Mouse (Mus musculus) lung, postnatal 0 days (tissue): ENCODE measurements at regions not wholly inside any gene's neighbourhood (a gene's known extent, or its start where the extent isn't known, plus 50 kb on each side); places are given as distances from the start of the nearest gene placed in this dataset.

Experiments used
- ATAC-seq: fragments of 200-750 bp; cut with Nextera tagmentation; 2 replicates; pipeline ENCODE4 v1.8.0; 2017; ENCODE audit warnings: moderate library complexity
- DNase-seq: peaks from one replicate; pipeline ENCODE4 v3.0.0-alpha.2; 2016; ENCODE audit warnings: low spot score
- H3K27ac ChIP-seq: fragments of 300-500 bp; sonication (generic); 2 replicates; pipeline ENCODE4 v1.5.1; 2014; ENCODE audit warnings: antibody characterized with exemption, mild to moderate bottlenecking, low read length, mixed read lengths
- H3K27me3 ChIP-seq: fragments of 300-500 bp; sonication (generic); replicated peaks from 2 replicates; pipeline ENCODE4 v1.6.1; 2014; ENCODE audit warnings: low read length, mixed read lengths; ENCODE audit not compliant: insufficient read depth
- H3K36me3 ChIP-seq: fragments of 300-500 bp; sonication (generic); 2 replicates; pipeline ENCODE4 v1.6.1; 2014; ENCODE audit warnings: low read length, mixed read lengths; ENCODE audit not compliant: insufficient read depth
- H3K4me1 ChIP-seq: fragments of 300-500 bp; sonication (generic); 2 replicates; pipeline ENCODE4 v1.6.1; 2014; ENCODE audit warnings: antibody characterized with exemption, low read depth, low read length, mixed read lengths; ENCODE audit not compliant: insufficient read depth
- H3K4me2 ChIP-seq: fragments of 300-500 bp; sonication (generic); replicated peaks from 2 replicates; pipeline ENCODE4 v1.6.1; 2014; ENCODE audit warnings: low read depth, mild to moderate bottlenecking, low read length, moderate library complexity, mixed read lengths
- H3K4me3 ChIP-seq: fragments of 300-500 bp; sonication (generic); 2 replicates; pipeline ENCODE4 v1.5.1; 2014; ENCODE audit warnings: low read depth, low read length
- H3K9ac ChIP-seq: fragments of 300-500 bp; sonication (generic); replicated peaks from 2 replicates; pipeline ENCODE4 v1.6.1; 2014; ENCODE audit warnings: low read depth, mild to moderate bottlenecking
- H3K9me3 ChIP-seq: fragments of 300-500 bp; sonication (generic); 2 replicates; pipeline ENCODE4 v1.6.1; 2016; ENCODE audit warnings: low read length, mixed read lengths
- CTCF ChIP-seq: IDR thresholded peaks from 2 replicates; pipeline ENCODE4 v1.5.1; 2016; ENCODE audit warnings: antibody characterized with exemption, mild to moderate bottlenecking
- EP300 ChIP-seq: IDR thresholded peaks from 2 replicates; pipeline ENCODE4 v1.6.1; 2016; ENCODE audit warnings: antibody characterized with exemption, mild to moderate bottlenecking, control low read depth
- WGBS: fragments of 180-500 bp; shearing (Covaris S2); extraction: QIAGEN DNeasy Blood & Tissue Kit; methylation state at CpG from one replicate; pipeline ENCODE4 v1.1.7; 2014; 5-methylcytosine and 5-hydroxymethylcytosine counted together

- TF ChIP-seq CTCF (no peak), EP300 (no peak)
- no peak for DNase-seq
- Histone ChIP-seq H3K4me3 (no peak overlapping the region), H3K27me3 (no peaks in the 10 kb centered on the region), H3K4me1 (no peaks in the 10 kb centered on the region), H3K4me2 (no peak overlapping the region), H3K9ac (no peak overlapping the region), H3K27ac (no peak overlapping the region), H3K36me3 (no peaks in the 10 kb centered on the region), H3K9me3 (no peaks in the 10 kb centered on the region)
- no peak for ATAC-seq
- whole genome bisulfite sequencing: 67% methylated on average over 13 of the region's 13 CpGs
Observed at GRCm38 (mm10) chr8:88417307-88418095, 55.5 kb upstream of the Brd7 start.

DNA sequence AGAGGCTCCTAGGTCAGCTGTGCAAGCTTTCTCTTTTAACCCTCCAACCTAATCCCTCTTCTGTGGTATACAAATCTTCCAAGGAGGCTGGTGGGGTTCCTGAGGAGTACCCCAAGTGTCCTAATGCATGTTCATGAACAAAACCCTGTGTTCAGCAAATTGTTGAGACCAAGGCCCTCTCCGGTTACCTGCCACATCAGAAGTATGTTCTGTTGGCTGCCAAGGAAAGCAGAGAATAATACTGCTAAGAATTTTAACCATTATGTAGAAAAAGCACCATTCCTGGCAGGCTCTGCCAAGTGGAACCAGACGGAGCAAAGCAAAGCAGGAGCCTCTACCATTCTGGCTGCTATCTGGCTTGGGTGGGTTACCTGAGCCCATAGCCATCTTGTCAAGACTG, 61.3 kb upstream of the Brd7 start:
- Histone ChIP-seq H3K4me2 (no peak overlapping the region), H3K4me3 (no peak overlapping the region), H3K27ac (no peak overlapping the region), H3K36me3 (no peaks in the 10 kb centered on the region), H3K9ac (no peak overlapping the region), H3K4me1 (no peaks in the 10 kb centered on the region), H3K9me3 (no peaks in the 10 kb centered on the region), H3K27me3 (no peaks in the 10 kb centered on the region)
- ATAC-seq (no peak), DNase-seq (no peak)
- WGBS: 66% methylated on average over 2 of the region's 2 CpGs
- TF ChIP-seq CTCF (no peak), EP300 (no peak)

GRCm38 (mm10) chr8:88428560-88428959, 66.6 kb upstream of the Brd7 start:
- peak overlapping the region; percentile 69 for H3K27ac ChIP-seq
- WGBS: 42% methylated on average over 5 of the region's 5 CpGs
- TF ChIP-seq CTCF (no peak), EP300 (peak; percentile 81)
- ATAC-seq (peak; percentile 92), DNase-seq (peak; percentile 80)
- H3K9me3 ChIP-seq: no peaks in the 10 kb centered on the region
- no peak overlapping the region for H3K9ac ChIP-seq
- H3K36me3 ChIP-seq: no peaks in the 10 kb centered on the region
- H3K27me3 ChIP-seq: no peaks in the 10 kb centered on the region
- no peaks in the 10 kb centered on the region for H3K4me1 ChIP-seq
- no peak overlapping the region for H3K4me3 ChIP-seq
- H3K4me2 ChIP-seq: no peak overlapping the region

DNA sequence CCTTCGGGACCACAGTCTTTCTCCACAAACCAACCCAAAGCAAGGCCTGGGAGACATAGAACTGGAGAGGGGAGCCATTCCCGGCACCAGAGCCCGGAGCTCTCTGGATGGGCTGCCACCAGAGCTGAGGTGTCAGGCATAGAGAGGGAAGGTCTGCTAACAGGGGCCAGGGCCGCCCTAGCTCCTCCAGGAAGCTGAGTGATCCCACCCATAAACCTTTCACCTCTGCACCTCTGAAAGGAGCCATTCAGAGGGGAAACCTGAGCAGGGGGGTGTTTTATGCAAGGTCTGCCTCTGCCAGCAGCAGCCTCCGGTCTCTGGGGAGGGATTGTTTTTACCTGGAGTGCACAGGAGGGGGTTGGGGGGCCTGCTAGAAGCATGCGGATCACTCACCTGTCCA, 69.4 kb upstream of the Brd7 start:
- ATAC-seq (no peak), DNase-seq (no peak)
- Histone ChIP-seq H3K9ac (no peak overlapping the region), H3K4me1 (no peaks in the 10 kb centered on the region), H3K4me3 (no peak overlapping the region), H3K4me2 (no peak overlapping the region), H3K36me3 (no peaks in the 10 kb centered on the region), H3K27me3 (no peaks in the 10 kb centered on the region), H3K27ac (no peak overlapping the region), H3K9me3 (no peaks in the 10 kb centered on the region)
- TF ChIP-seq EP300: no peak
- no peak for TF ChIP-seq CTCF
- 48% methylated on average over 6 of the region's 6 CpGs for WGBS

DNA sequence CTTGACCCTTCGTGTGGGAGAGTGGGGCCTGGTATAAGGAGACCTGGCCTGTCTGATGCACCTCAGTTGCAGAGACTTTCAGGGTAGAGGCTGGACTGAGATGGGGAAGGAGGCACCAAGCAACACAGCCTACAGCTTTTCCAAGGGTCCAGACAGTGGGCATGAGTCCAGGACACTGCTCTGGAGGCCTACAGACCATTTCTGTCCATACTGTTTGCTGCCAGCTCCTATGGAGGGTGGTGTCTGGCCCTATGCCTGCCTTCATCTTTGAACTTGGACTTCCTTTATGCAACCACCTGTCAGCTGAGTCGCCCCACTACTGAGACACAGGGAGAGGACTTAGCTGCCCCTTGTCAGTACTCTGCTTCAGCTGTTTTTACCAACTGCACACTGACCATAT, 73.7 kb upstream of the Brd7 start:
- 74% methylated on average over 2 of the region's 2 CpGs for WGBS
- Histone ChIP-seq H3K9me3 (no peaks in the 10 kb centered on the region), H3K4me3 (no peak overlapping the region), H3K36me3 (no peaks in the 10 kb centered on the region), H3K4me1 (no peaks in the 10 kb centered on the region), H3K4me2 (no peak overlapping the region), H3K27ac (no peak overlapping the region), H3K9ac (no peak overlapping the region), H3K27me3 (no peaks in the 10 kb centered on the region)
- no peak for DNase-seq
- ATAC-seq: no peak
- TF ChIP-seq EP300: no peak
- no peak for TF ChIP-seq CTCF

GRCm38 (mm10) chr8:88440219-88440618, 78.2 kb upstream of the Brd7 start:
- Histone ChIP-seq H3K27me3 (no peaks in the 10 kb centered on the region), H3K9ac (no peak overlapping the region), H3K36me3 (no peaks in the 10 kb centered on the region), H3K27ac (no peak overlapping the region), H3K4me3 (no peak overlapping the region), H3K4me2 (no peak overlapping the region), H3K9me3 (no peaks in the 10 kb centered on the region), H3K4me1 (no peaks in the 10 kb centered on the region)
- DNase-seq (no peak), ATAC-seq (no peak)
- 54% methylated on average over 15 of the region's 15 CpGs for WGBS
- TF ChIP-seq CTCF: no peak
- no peak for TF ChIP-seq EP300

DNA sequence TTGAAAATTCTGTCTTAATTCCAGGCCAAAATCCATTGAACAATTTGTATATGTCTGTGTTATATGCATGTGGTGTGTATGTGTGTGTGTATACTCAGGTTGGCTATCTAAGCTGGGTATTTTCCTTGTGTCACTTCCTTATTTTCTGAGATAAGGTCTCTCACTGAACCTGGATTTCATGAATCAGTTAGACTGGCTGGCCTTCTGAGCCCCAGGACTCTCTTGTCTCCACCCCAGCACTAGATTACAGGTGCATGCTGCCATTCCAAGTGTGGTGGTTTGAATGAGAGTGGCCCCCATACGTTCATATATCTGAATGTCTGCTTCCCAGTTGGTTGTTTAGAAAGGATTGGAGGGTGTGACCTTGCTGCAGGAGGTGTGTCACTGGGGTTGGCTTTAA, 77.8 kb upstream of the Nkd1 start:
- 13% methylated on average over 1 of the region's 1 CpGs for WGBS
- ATAC-seq (no peak), DNase-seq (no peak)
- Histone ChIP-seq H3K9ac (no peak overlapping the region), H3K4me3 (no peak overlapping the region), H3K36me3 (no peaks in the 10 kb centered on the region), H3K27me3 (no peaks in the 10 kb centered on the region), H3K4me1 (0 out of 2 replicates have a peak, but pooled peaks cover 5% of the 10 kb centered on the region), H3K9me3 (no peaks in the 10 kb centered on the region), H3K4me2 (no peak overlapping the region), H3K27ac (no peak overlapping the region)
- no peak for TF ChIP-seq EP300
- TF ChIP-seq CTCF: no peak
